Mouse (Mus musculus): ENCODE data around the gene Spint2.

Spint2 gene

GRCm38 (mm10) chr7:29282074-29282554 lies 402 bp upstream of the Spint2 start:
- in situ Hi-C loops (cut with MboI, MseI): no loop called here

GRCm38 (mm10) chr7:29280801-29281200 lies 911 bp downstream of the Spint2 start:
- in situ Hi-C loops (cut with MboI, MseI): no loop called here

DNA sequence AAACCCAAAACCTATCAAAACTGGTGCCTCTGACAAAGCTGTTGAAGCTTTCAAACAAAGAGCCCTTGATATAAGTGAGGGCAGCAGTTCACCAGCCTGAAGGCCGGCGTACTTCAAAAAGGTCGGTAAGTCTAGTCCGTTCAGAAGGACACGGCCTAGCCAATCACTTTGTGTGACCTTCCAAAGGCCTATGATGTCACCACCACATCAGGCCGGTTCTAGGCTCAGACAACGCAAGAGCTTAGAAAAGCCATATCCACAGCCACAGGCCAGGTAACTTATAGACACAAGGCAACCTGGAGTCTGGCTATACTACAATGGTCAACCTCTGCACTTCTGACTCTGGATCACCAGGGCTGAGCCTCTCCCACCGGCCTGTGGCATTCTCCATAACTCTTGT lies 1.8 kb downstream of the Spint2 start:
- in situ Hi-C loops (cut with MboI, MseI): no loop called here

DNA sequence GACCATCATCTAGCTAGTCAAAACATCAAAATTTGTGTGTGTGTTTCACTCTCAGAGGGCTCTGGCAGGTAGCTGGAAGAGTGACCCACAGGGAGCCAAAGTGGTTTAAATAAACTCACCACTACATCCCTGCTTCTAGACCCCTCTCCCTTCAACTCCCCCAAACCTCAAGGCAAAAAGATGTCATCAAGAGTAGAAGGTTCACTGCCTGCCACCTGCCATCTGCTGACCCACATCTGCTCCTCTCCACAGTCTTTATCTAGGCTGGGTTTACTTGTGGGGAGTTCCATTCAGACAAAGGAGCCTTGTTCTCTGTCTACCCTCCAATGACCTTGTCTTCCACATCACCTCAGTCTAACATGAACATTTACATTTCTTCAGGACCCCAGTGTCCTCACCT lies 2.5 kb downstream of the Spint2 start:
- in situ Hi-C loops (cut with MboI, MseI): no loop called here

DNA sequence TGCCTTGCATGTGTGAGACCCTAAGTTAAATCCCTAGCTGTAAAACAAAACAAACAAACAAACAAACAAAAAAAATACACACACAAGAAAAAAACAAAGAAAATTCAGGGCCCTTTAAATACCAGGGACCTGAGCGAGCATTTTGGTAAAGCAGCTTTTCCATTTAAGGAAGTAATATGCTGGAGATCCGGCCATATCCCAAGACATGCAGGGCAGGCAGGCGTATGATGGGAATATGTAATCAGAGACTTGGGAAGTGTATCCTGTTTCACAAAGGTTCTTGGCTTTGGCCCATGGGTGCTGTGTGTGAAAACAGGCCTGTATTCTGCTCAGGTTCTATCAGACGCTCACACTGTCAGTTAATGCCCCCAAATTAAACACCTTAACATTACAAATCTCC lies 4.2 kb downstream of the Spint2 start:
- in situ Hi-C loops (cut with MboI, MseI): no loop called here

DNA sequence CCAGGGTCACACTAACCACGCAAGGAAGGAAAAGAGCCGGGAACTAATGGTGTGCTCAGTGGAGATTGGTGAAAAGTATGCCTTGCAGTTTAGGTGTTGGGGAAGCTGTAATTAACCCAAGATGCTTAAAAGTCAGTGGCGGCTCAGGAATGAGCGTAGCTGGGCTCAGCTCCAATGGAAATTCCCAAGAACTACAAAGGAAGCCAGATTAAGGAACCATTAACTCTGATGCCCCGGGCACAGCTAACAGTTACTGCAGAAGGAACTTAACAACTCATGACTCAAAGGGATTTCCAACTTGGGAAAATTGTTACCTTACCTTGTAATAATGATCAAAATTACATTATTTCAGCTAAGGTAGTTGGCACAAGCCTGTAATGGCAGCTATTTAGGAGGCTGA lies 5.0 kb downstream of the Spint2 start:
- in situ Hi-C loops (cut with MboI, MseI): no loop called here

DNA sequence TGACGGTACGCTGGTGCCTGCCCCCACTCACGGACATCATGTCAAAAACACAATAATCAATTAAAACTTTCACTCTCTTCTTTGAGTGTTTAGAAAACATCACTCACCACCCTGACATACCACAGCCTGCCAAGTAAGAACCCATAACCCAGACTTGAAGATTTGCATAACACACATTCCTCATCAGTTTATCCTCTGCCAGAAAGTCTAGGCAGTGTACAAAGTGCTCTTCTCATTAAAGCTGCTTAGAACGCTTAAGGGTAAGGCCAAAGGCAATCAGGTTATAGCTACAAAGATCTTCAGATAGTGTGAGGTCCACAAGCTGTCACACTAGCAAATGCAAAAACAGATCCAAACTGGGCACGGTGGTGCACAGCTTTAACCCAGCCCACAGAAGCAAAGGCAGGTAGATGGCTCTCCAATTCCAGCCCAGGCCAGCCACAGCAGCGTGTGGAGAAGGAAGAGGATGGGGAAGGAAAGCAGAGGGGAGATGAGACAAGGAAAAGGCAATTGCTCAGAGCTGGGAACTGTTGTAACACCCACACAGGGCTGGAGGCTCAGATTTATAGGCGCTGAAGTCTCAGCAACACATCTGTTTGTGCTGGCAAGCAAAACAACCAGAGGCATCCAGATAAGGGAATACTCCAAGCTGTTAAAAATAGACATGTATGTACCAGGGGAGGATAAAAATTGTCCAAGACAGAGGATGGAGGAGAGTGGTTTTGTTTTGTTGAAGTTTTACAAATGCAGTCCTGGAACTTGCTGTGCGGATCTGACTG lies 9.8 kb downstream of the Spint2 start:
- in situ Hi-C loops (cut with MboI, MseI): no loop called here

GRCm38 (mm10) chr7:29270445-29270844 lies 11.3 kb downstream of the Spint2 start:
- in situ Hi-C loops (cut with MboI, MseI): no loop called here

DNA sequence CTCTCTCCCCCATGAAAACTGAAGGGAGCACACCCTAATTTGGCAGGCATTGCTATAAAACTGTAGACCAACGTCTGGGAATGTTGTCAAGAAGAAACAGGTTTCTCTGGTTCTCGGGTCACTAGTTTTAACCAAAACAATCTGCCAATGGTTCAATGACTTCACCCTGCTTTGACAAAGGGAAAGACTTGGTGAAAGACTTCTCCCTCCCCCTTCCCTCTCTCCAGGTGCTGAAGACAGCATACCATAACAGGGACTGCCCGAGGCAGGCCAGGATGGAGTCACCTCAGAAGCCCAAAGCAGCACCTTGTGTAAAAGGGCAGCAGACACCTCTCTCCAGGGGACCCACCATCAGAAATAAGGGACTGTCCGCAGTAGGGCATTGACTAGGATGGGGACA lies 14.8 kb downstream of the Spint2 start:
- in situ Hi-C loops (cut with MboI, MseI): no loop called here

- in situ Hi-C loops (cut with MboI, MseI): no loop called here
Observed at GRCm38 (mm10) chr7:29265636-29266035, 16.1 kb downstream of the Spint2 start.

- in situ Hi-C loops (cut with MboI, MseI): no loop called here
Observed at GRCm38 (mm10) chr7:29263831-29264230, 17.9 kb downstream of the Spint2 start.

DNA sequence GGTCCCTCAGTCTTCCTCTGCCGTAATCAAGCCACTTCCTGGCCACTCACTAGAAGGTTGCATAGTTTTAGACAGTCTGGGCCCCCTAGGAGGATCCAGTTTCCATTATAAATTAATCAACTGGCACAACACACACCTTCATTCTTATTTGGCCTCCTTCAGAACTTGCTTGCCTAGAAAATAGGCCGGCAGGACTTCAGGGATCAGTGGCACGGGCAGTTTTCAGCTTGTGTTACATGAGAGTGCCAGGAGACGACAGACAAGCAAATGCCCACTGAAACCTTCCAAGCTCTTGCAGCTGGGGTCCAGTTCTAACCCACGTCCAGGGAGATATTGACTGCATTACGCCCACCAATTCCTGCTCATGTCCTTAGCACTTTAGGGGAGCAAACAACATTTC lies 19.6 kb downstream of the Spint2 start:
- in situ Hi-C loops (cut with MboI, MseI): no loop called here

DNA sequence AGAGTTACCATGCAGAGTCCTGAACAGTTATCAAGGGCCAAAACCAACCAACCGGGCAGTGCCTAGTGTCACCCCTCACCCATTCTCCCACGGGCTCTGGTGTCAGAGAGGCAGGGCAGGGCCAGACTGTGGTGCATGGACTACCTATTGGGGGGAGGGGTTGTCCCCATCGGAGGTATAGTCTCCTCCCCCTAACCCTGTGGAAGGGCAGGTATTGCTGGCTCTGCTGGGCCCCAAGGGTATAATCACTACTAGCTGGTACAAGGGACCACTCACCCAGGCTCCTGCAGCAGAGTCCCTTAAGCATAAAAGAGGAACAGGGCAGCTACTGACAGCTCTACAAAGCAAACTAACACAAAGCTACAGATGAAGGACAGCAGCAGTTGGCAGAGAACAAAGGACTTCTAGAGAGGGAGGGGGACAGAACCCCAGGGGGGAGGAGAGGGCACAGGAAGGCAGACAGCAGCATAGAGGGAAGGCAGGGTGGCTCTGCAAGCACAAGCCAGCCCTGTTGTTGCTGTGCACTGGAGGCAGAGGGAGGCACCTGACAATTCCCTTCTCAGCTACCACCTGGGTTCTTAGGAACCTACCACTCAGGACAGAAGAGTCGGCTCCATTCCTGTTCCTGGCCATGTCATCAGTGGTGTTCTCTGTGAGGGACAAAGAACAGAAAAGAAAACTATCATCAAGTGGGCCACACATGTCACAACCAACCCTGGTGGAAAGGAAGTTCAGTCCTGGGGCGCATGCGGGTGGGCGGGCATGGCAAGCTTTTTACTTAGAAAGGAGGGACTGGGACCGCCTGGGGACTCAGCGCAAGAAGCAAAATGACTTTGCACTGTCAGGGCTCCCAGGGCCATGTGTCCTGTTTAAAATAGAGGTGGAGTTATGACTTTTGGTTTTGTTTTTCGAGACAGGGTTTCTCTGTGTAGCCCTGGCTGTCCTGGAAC lies 21.7 kb downstream of the Spint2 start:
- in situ Hi-C loops (cut with MboI, MseI): no loop called here

DNA sequence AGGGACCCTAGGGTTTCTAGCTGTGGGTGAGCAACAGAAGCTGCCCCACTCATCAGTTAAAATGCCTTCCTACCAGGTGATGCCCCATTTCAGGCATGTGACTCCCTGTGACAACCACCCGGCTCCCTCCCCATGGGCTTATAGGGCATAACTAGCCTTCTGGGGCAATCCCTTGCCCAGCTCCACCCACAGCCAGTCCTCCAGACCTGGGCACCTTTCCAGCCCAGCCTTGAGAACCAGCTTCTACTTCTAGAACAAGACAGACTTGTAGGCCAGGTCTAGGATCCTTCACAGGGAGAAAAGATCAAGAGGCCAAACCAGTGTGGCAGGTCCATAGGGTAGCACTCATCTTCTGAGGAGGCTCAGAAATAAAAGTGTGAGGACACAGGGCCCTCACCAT lies 24.3 kb downstream of the Spint2 start:
- in situ Hi-C loops (cut with MboI, MseI): no loop called here

- in situ Hi-C loops (cut with MboI, MseI): no loop called here
Observed at GRCm38 (mm10) chr7:29255875-29256274, 25.8 kb downstream of the Spint2 start.

DNA sequence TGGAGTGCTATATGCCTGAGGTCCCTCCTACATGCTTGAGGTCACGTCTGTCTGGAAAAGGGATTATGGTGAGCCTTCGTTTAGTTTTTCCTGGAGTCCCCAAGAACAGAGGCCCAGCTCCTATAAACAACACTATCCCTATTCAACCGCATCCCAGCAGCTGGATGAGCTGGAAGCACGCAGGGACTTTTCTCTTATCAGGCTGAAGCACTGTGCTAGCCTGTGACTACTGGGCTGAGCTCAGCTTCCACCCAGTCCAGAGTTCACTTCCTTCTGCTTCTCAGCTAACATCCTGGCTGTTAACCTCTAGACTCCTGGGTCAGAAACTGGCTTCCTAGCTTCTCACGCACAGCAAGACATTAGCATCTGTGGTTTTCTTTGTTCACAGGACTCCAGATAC lies 27.9 kb downstream of the Spint2 start:
- in situ Hi-C loops (cut with MboI, MseI): no loop called here

GRCm38 (mm10) chr7:29251166-29251565 lies 30.5 kb downstream of the Spint2 start:
- in situ Hi-C loops (cut with MboI, MseI): no loop called here

DNA sequence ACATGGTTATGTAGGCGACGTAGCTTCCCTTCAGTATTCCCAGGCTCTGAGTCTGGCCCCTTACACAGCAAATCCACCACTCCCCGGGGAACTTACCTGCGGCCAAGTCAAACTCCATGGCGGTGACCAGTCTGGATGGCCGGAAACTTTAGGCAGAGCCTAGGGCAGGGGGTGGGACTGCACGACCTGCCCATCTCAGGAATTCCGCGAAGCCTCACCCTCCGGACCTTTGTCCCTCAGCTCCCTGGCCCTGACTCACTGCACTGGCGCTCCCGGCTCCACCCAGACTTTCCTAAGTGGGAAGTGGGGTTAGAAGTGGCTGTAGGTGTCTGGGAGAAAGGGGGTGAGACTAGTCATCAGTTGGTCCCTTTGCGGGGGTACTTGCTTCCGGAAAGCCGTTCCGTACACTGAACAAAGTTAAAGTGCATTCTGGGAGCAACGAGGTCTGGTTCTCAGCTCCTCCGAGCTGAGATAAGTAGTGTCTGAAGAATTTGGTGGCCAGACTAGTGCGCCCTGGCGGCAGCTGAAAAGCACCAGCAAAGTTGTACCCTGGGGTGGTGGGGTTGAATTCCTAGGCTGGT lies 33.4 kb downstream of the Spint2 start, which contains the start of gene 2200002D01Rik:
2200002D01Rik (minus strand) TSS at position 206 of the 581 bp plus-strand sequence.
- in situ Hi-C loops (cut with MboI, MseI): no loop called here

- in situ Hi-C loops (cut with MboI, MseI): no loop called here
Observed at GRCm38 (mm10) chr7:29247706-29248105, 34.0 kb downstream of the Spint2 start.

DNA sequence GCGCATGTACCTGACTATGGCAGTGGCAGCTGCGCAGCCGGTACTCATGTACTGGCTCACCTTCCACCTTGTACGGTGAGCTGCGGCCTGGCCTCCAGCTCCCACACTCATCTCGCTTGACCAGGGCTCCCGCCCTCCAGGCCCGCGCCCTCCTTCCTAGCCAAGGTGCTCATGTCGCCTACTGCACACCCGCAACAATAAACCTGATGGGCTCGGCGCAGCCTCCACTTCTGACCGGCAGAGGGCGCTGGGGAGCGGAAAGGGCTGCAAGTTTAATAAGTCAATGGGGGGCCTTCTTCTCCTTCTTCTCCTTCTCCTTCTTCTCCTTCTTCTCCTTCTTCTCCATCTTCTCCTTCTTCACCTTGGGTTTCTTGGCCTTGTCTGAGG lies 34.4 kb downstream of the Spint2 start:
- in situ Hi-C loops (cut with MboI, MseI): no loop called here

GRCm38 (mm10) chr7:29246619-29247313 lies 34.9 kb downstream of the Spint2 start:
- in situ Hi-C loops (cut with MboI, MseI): no loop called here

GRCm38 (mm10) chr7:29246015-29246414 lies 35.7 kb downstream of the Spint2 start:
- in situ Hi-C loops (cut with MboI, MseI): no loop called here

All from T-helper 2 cell (primary cell).